Mouse (Mus musculus) retina, adult 2 months (tissue): ENCODE results near the gene BC017158.

Experiments
- DNase-seq: peaks from one replicate; pipeline ENCODE4 v3.0.0-alpha.2; 2012; ENCODE audit warnings: low read depth, low spot score

BC017158 gene

GRCm38 (mm10) chr7:128235481-128235880 lies 62.5 kb downstream of the BC017158 start:
- DNase-seq = no peak

- no peak for DNase-seq
Observed at GRCm38 (mm10) chr7:128234796-128235195, 63.2 kb downstream of the BC017158 start.

- no peak for DNase-seq
Observed at GRCm38 (mm10) chr7:128231741-128232140, 66.2 kb downstream of the BC017158 start.
